Mouse (Mus musculus) kidney, adult 18-20 months (tissue): ENCODE results near the gene Izumo1r.
"Not testable (repeated sequence)": the region's sequence is repeated elsewhere in the genome, so short reads cannot be mapped to it uniquely, and the experiment has no call there.

Experiments
- DNase-seq: peaks from one replicate; pipeline ENCODE4 v3.0.0; 2021

The Izumo1r gene

GRCm38 (mm10) chr9:14903006-14903405 lies 743 bp downstream of the Izumo1r start:
- DNase-seq: no peak

GRCm38 (mm10) chr9:14902416-14902815 lies 1.3 kb downstream of the Izumo1r start:
- no peak for DNase-seq

GRCm38 (mm10) chr9:14901757-14902156 lies 2.0 kb downstream of the Izumo1r start:
- DNase-seq: no peak

- no peak for DNase-seq
These were observed 6.6 kb downstream of the Izumo1r start for GRCm38 (mm10) chr9:14897102-14897501.

- DNase-seq: no peak
These were observed 8.4 kb downstream of the Izumo1r start for GRCm38 (mm10) chr9:14895237-14895835.

DNA sequence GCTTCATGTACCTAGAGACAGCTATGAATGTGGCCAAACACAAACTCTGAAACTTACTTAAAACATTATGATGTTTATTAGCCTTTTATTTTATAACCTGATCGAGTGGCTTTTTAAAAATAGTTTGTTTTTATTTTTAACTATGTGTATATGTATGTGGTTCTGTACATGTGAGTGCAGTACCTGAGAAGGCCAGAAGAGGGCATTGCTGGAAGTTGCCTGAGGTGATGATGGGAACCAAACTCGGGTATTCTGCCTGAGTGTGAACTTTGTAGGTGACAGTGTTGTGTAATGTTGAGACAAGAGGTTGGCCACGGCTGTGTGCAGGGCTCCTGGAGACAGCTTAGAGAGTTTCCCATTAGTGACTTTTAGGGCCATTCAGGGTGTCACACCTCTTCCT lies 9.1 kb downstream of the Izumo1r start:
- DNase-seq: no peak

- DNase-seq: no peak
These were observed 10.4 kb downstream of the Izumo1r start for GRCm38 (mm10) chr9:14893388-14893787.

GRCm38 (mm10) chr9:14891891-14892290 lies 11.9 kb downstream of the Izumo1r start:
- no peak for DNase-seq

DNA sequence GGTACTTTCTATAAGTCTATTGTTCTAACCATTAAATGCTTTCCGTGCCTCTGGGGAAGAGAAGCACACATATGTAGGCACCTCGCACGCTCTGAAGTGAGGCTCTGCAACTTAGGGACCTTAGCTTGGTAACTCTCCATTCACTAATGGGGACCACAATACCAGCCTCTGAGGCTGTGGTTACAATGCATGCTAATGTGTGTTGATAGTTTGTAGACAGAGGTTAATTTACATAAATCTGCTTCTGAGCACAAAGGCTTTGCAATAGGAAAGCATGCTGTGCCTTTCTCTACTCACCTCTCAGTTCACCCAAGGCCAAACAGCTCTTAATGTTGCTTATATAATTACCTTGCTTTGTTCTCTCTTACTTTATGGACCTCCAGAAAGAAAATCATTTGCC lies 13.1 kb downstream of the Izumo1r start:
- DNase-seq: no peak

DNA sequence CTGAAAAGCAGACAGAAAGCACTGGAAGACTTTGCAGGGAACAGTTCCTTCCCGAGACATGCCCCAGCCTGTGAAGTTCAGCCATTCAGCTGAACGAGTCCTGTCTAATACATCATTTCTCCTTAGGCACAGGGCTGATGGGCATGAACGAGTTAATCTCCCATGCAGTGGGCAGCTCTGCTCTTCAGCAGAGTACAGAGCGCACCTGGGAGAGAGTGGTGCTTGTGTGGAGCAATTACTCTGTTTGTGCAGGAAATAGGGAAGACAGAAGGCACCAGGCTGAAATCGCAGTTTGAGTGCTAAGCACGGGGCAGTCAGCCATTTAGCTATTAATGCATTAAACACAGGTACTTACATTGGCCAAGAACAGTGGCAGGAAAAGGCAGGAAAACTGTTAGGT lies 15.1 kb downstream of the Izumo1r start:
- DNase-seq: no peak

DNA sequence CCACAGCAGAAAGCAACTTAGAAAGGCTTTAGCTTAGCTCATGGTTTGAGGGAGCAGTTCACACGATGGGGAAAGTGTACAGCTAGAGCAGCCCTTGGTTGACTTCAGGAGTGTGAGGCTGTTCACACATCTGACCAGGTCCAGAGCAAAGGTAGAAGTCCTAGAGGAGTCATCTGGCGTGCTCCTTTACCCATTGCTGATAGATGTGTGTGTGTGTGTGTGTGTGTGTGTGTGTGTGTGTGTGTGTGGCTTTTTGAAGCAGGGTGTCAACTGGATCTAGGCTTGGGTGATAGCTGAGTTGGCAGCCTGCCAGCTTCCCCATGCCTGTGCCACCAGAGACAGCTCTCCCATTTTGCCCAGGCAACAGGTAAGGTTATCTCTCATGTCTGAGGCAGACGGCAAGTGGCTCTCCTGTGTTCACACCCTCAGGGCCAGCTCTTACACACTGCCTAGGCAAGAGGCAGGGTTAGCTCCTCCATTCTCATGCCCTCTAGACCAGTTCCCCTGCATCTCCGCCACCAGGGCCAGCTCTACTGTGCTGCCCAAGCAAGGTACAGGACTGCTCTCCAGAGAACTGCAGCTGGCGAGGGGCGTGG lies 15.9 kb downstream of the Izumo1r start:
- no peak for DNase-seq

DNA sequence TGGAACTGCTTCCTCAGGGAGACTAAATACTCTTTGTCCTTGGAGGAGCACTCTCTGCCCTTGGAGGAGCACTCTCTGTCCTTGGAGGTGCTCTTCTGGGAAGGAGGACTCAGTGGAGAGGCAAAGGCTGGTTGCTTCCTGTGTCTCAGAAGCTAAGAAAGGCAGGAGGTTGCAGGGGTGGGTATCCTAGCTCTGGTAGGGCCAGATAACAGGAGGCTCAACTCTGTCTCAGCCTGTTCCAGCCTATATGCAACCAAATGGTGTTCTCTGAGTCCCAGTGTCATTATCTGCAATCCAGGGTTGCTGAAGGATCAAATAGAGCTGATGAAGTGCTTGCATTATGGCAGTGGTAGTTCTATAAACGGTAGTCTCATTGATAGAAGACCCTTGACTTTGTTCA lies 17.8 kb downstream of the Izumo1r start:
- DNase-seq: no peak

GRCm38 (mm10) chr9:14885151-14885550 lies 18.6 kb downstream of the Izumo1r start:
- no peak for DNase-seq

DNA sequence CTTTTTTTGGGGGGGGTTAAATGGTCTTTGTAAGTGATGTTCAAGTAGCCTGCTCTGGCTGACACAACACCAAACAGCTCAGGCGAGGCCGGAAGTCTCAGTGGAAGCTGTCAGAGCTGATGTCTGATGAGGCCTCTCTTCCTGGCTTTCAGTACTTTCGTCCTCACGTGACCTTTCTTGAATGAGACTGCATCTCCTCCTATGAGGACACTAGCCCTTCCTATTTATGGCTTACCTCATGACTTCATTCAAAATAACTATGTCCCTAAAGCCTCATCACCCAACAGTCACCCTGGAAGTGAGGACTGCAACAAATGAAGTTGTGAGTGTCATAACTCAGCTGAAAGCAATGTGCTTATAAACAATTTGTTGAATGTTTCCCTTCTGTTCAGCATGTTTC lies 19.1 kb downstream of the Izumo1r start:
- DNase-seq: no peak

- DNase-seq: not testable (repeated sequence)
These were observed 27.2 kb downstream of the Izumo1r start for GRCm38 (mm10) chr9:14876566-14876965.

- DNase-seq: no peak
These were observed 27.8 kb downstream of the Izumo1r start for GRCm38 (mm10) chr9:14875743-14876507.

- no peak for DNase-seq
These were observed 31.4 kb downstream of the Izumo1r start for GRCm38 (mm10) chr9:14872181-14872930.

DNA sequence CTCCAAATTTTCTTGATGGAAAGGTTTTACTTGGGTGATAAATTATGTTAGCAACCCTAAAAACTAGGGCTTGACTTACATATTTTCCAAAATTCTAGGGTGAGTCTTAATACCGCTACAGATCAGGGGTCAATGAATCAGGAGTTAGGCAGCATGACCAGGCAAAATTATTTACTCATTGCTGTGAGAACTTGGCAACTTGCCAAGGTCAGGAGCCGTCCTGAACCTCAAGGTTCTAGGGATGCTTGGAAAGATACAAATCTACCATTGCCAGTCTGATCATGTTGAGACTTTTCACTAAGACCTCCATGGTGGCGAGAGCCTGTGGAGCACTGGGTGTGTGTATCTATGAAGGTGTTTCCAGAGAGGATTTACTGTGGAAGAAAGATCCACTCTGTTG lies 32.2 kb downstream of the Izumo1r start:
- DNase-seq: no peak

GRCm38 (mm10) chr9:14870802-14871201 lies 32.9 kb downstream of the Izumo1r start:
- DNase-seq: no peak

DNA sequence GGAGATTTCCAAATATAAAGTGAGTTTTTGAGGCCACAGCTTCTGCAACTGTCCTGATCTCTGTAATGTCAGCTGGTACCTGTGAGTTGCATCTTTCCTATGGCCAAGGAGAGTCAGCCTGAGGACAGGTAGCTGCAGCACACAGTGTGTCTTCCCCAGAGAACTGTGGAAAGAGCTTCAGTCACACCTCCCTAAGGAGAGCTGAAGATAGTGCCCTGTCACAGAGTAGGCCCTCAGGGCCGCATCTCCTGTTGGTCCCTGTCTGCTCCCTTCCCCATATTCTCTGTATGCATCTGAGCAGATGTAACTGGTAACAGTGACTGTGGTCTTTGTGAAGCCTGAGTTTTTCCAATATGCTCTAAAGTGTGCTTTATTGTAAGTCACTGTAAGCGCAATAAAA lies 33.4 kb downstream of the Izumo1r start:
- DNase-seq: no peak

GRCm38 (mm10) chr9:14868326-14868725 lies 35.4 kb downstream of the Izumo1r start:
- DNase-seq: no peak

DNA sequence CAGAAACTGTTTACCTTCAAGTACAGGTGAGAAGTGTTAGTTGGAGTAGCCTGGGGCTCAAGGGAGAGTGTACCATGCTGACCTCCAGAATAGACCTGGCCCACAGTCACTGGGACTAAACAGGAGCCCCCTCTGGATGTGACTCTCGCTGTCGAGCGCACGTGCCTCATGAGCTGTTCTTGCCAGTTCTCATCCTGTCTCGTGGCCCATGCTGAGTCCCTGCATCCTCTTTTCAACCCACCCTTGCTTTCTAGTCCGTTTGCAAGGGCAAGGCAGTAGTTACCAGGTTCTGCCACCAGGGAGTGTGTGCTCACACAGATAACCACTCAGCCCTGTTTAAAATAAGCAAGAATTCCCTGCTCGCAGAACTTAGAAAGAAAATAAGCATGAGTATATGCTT lies 36.8 kb downstream of the Izumo1r start:
- peak; percentile 13 for DNase-seq

- DNase-seq: no peak
These were observed 39.0 kb downstream of the Izumo1r start for GRCm38 (mm10) chr9:14864726-14865125.

DNA sequence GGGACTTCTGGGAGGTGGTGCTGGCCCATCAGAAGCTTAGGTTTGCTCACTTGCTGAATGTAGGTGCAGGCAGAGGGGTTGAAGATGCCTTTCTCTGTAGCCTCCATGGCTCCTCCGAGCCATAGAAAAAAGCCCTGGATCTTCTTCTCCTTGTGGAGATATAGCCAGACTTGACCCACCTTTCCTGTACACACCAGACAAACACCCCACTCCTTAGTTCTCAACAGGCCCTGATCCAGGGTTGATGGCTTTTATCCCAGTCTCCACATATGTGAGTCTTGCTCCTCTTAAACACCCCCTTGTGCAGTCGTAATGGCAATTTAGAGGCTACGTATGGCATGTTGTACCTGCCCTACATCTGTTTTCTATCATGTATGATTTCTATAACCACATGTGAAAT lies 40.6 kb downstream of the Izumo1r start:
- DNase-seq: no peak
